ENCODE assay signal across 8 mouse cellular contexts in the genomic region with DNA sequence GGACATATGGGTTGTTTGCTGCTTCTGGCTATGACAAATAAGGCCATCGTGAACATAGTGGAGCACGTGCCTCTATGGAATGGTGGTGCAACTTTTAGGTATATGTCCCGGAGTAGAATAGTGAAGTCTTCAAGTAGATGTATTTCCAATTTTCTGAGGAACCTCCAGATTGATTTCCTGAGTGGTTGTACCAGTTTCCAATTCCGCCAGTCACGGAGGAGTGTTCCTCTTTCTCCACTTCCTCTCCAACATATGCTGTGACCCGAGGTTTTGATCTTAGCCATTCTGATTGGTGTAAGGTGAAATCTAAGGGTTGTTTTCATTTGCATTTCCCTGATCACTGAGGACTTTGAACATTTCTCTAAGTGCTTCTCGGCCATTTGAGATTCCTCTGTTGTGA.
"Had no signal": no experiment of that assay in that cellular context is flagged by ENCODE, and none has a peak within 500 bp of the region (broad histone marks: within the 10 kb centered on the region; RNA-seq: fewer than 3 reads in every experiment).

No protein-coding gene starts in this region.

- ATAC-seq: liver, postnatal 0 days; midbrain, embryonic 15.5 days had no signal

- DNase-seq: kidney, adult 11 months; kidney, postnatal 10 days; liver, embryonic 13.5 days; liver, postnatal 0 days; lung, postnatal 14 days; right cerebral cortex, postnatal 14 days; thymus, postnatal 4 days had no signal
